Mouse (Mus musculus): ENCODE results near the gene Tmem82.
"Not testable (repeated sequence)": the region's sequence is repeated elsewhere in the genome, so short reads cannot be mapped to it uniquely, and the experiment has no call there.

Gene Tmem82

DNA sequence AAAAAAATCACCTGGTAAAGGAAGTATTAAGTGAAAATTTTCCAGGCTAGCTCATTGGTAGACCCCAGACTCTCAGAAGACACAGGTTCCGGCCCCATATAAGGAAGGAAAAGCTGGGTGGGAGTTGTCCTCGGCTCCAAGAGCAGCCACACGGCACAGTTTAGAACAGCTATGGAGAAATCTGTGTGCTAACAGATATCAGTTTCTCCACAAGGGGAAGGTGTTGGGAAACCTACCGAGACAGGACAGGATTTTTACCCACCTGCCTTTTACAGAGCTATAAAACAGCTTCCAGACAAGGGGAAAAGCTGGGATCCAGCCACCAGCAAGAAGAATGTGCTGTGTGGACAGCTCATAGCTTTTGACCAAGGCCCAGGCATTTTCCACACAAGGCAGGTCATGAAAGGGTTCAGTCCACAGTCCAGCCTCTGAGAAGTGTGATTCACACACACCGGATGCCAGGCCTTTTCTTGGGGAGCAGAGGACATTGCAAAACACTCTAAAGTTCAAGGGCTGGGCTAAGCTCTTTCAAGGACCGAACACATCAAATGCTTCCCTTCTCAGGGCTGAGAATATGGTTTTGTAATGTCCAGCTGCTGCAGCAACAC, 45.0 kb downstream of the Tmem82 start:
- peak; percentile 81 for DNase-seq

DNA sequence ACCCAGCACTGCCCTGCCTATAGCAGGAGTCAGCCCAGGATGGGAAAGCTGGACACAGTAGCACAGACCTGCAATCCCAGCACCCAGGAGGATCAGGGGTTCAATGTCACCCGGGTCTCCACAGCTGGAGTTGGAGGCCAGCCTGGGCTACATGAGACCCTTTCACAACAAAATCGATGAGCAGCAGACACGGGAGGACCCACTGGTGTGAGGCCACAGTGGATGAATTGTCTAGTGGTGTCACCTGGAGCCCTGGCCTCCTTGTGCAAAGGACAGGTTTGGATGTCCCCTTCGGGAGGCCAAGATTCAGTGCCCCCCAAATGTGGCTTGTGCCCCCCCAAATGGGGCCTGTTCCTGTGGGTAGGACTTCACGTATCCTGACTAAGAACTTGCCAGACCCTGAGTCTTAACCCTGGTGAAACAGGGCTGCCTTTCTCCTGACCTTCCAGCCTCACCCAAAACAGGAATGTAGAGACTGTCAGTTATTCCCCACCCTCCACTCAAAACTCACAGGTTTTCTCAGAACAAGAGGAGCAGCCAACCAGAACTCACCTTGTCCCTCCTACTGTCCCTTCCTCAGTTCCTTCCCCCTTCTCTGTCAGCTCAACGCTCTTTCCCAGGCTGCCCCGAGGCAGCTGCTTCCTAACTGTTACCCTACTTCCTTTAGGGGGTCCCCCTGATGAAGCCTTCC, 45.6 kb downstream of the Tmem82 start:
- peak; percentile 37 for DNase-seq

DNA sequence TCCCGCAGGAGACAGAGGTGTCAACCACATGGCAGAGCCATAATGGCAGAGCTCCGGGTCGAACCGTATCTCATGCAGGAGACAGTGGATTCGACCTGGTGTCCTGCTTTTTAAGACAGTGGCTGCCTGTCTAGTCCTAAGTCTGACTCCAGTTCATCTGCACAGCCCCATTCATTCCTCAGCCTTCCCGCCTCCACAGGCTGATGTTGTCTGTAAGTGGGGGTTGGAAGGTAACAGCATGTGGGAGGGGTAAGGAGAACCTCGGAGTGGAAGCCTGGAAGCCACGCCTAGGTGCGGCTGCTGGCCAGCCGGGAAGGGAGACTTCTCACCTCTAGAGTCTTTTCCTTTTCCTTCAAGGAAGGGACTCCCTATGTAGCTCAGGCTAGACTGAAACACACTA, 46.5 kb downstream of the Tmem82 start:
- DNase-seq = peak; percentile 49

DNA sequence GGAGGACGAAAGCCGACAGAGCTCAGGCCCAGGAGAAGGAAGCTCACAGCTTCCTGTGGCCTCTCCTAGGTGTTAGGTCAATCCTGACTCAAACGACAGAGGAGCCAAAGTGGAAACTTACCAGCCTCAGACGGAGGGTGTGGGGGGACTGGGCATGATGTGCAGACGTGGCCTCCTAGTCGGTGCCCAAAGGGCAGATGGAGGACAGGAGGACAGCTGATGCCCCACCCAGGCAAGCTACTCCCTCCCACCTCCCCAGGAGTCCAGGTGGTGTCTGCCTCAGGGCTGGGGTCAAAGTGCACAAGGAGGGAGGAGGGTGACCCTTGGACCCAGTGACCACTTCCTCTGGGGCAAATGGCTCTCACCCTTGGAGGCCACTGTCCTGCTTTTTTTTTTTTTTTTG, 47.1 kb downstream of the Tmem82 start:
- DNase-seq = no peak

DNA sequence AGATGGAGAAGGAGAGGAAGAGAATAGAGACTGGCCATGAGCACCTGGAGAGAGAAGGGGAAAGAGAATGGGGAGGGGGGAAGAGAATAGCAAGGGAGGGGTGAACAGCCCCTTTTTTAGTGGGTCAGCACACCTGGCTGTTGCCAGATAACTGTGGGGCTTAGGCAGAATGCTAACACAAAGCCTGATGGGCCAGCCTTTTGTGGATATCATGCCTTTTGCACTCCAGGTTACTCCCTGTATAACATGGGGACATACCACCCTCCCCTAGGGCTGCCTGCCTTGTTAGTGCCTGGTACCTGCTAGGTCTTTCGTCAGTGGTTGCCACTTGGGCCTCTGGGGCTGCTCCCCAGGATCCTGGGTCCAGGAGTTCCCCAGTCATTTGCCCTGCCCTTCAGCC, 47.6 kb downstream of the Tmem82 start:
- no peak for DNase-seq

DNA sequence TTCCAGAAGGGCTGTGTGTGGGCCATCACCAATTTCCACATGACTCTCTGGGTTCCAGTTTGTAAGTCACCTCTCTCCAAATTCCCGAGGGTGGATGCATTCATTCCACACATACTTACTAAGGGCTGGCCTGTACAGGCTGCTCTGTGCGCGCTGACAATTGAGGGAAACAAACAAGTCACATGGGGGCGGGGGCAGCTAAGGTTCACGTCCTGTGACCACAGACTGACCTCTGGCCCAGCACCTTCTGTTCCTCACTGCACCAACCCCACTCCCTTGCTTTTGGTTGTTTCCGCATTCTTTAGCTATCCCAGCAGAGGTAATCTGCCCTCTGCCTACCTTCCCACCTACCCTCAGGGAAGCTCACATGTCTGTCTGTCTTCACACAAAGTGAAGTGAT, 48.4 kb downstream of the Tmem82 start:
- DNase-seq = peak; percentile 72

DNA sequence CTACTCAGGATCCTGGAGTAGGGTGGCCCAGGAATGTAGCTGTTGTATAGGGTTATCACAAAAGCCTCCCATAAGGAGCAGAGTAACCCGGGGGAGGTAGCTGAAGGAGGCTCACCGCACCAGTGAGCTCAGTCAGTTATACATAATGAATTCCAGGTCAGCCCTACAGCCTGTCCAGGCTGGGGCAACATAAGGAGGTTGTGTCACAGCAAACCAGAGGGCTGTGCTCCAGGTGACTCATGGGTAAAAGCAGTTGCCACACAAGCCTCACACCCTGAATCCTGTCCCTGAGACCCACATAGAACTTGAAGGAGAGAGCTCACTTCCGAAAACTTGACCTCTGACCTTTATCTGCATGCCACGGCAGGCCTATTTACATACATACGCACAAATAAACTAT, 49.5 kb downstream of the Tmem82 start:
- DNase-seq = no peak

DNA sequence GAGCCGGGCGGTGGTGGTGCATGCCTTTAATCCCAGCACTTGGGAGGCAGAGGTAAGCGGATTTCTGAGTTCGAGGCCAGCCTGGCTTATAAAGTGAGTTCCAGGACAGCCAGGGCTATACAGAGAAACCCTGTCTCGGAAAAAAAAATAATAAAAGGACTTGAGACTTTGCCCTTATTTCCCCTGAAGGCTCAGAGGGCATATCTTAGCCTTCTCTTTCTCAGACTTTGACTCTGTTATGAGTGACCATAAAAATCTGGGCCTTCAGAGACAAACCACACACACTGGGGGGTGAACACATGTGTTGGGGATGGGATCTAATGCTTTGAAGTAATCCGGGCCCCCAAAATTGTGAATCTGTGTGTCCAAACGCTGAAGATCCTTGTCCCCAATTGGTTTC, 51.3 kb downstream of the Tmem82 start:
- DNase-seq = not testable (repeated sequence)

DNA sequence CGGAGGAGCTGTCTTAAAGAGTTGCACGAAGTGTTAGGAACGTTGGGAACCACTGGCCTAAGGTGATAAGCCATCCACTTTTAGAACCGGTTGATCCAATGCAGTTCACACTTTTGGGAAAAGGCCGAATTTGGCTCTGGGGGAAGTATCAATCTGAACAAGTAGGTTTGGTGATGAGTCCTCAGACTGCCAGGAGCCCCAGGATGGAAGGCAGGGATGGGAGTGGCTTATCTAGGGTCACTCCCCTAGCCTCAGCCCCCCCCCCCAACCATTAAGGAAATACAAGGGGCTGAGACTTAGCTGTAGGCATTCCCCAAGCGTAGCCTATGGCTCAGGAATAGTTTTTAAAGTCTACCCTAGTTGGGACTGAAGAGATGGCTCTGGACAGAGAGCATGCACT, 52.2 kb downstream of the Tmem82 start:
- no peak for DNase-seq

DNA sequence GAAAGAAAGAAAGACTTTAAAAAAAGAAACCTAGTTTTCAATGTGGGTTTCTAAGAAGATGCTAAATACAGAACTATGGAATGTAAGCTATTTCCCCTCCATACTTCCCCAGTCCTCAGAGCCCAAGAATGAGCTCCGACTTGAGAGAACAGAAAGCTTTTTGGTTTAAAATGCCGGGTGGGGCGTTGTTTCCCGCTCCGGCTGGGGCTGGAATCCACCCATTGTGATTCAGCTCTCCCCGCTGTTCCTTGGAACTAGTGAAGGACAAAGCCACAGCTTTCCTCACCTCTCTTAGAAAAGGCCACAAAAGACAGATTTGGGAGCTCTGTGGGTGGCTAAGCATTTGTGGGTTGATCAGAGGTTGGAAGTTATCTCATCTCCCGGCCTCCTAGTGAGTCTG, 53.1 kb downstream of the Tmem82 start:
- DNase-seq = no peak

DNA sequence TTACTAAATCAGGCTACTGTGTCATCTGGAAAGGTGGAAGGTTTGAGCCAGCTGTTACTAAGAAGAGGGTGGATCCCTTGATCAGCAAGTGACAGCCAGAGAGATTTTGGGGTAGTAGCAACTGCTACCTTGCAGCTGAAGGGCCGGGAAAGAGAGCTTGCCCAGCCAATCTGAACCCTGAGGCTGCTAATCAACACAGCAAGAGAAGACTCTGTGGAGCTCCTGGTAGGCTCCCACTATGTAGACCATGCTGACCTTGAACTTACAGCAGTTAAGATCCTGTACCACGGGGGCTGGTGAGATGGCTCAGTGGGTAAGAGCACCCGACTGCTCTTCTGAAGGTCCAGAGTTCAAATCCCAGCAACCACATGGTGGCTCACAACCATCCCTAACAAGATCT, 53.8 kb downstream of the Tmem82 start:
- DNase-seq = no peak

DNA sequence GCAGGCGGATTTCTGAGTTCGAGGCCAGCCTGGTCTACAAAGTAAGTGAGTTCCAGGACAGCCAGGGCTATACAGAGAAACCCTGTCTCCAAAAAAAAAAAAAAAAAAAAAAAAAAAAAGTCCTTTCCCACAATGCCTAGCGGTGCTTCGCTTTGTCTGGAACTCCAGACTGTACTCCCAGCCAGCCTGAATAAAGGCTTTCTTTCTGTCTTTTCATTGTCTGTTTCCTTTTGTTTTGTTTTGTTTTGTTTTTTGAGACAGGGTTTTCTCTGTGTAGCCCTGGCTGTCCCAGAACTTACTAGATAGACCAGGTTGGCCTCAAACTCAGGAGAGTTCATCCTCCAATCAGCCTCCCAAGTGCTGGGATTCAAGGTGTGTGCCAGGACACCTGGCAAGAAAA, 54.2 kb downstream of the Tmem82 start:
- DNase-seq = no peak

Data from lung, postnatal 10 days (tissue).